Mouse (Mus musculus): ENCODE data around the gene Nkx2-5. TPM values are rescaled to one million over a fixed set of nuclear protein-coding genes. Genes with fewer than 3 reads are reported as not detected.
A peak's percentile ranks its signal among the peaks of the same experiment; 100 is the strongest.

The Nkx2-5 gene
- total and polyA plus RNA-seq, 3 experiments, result not detected

DNA sequence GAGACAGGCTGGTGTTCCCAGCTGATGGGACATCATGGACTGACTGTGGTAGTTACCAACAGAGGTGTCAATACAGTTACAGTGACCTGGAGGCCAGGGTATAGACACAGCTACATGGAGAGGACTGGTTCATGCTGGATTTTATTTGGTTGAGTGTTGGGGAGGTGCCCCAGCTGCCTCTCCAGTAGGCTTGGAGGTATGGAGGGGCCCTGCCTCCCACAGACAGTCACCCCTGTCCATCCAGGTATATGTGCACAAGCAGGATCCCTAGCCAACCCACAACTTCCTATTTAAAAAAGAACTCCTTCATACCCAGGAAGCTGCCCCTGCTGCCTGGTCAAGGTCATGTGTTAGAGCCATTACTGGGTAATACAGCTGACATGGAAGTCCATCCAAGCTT is 27.0 kb downstream of the Nkx2-5 start:
- DNase-seq (ENCODE audit: low read depth, low spot score), result no peak
- Histone ChIP-seq H3K79me2 (ENCODE audit: control insufficient read depth, insufficient read depth, low read length, poor library complexity) (no peaks in the 10 kb centered on the region), H3K9me3 (replicated peaks; ENCODE audit: insufficient read depth, low read length) (no peaks in the 10 kb centered on the region), H3K4me1 (ENCODE audit: control insufficient read depth in 1 of 2, insufficient read depth in 2 of 2, low read length in 2 of 2) (no peaks in the 10 kb centered on the region), H3K9ac (ENCODE audit: control insufficient read depth, low read depth, low read length, poor library complexity, severe bottlenecking) (no peak overlapping the region), H3K27me3 (ENCODE audit: control insufficient read depth in 1 of 2, insufficient read depth in 2 of 2, low read length in 2 of 2) (peaks cover 7 to 21% of the 10 kb centered on the region in 2 experiments; a peak in 3 of 4 replicates), H3K4me3 (ENCODE audit: control insufficient read depth in 1 of 2, insufficient read depth in 1 of 2, low read depth in 2 of 2, low read length in 2 of 2) (no peak overlapping the region), H3K36me3 (ENCODE audit: control insufficient read depth in 1 of 2, insufficient read depth in 2 of 2, low read length in 2 of 2) (no peaks in the 10 kb centered on the region), H3K27ac (ENCODE audit: control insufficient read depth, low read depth, low read length) (no peak overlapping the region)
- no peak for TF ChIP-seq TBP (IDR thresholded peaks at IDR 0.05; ENCODE audit: low read depth, low read length)
- no peak for TF ChIP-seq SMC3 (IDR thresholded peaks at IDR 0.05; ENCODE audit: low read depth, low read length)
- no peak for TF ChIP-seq POLR2AphosphoS2 (IDR thresholded peaks at IDR 0.05; ENCODE audit: low read length)
- no peak for TF ChIP-seq CTCF (IDR thresholded peaks at IDR 0.05 in 2 of 3, conservative IDR thresholded peaks at IDR 0.05 in 1 of 3; ENCODE audit: control insufficient read depth in 1 of 3, insufficient read depth in 1 of 3, low read depth in 2 of 3, low read length in 3 of 3, poor library complexity in 1 of 3, severe bottlenecking in 1 of 3)

DNA sequence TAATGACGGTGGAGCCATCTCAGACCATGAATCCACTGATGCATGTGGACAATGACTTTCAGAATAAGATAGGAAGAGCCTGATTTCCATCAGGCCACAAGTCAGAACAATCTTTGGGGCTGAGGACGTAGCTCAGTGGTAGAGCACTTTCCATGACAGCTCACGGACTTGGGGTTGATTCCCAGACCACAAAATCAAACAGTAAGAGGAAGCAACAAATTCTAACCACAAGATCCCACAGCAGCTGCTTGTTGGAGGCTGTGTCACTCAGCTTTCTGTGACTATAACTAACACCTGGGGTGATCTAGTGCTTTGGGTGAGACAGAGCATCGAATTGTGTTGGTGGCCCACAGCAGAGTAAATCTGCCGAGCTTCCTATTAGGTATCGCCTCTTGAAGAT is 28.0 kb downstream of the Nkx2-5 start:
- Histone ChIP-seq H3K27me3 (ENCODE audit: control insufficient read depth in 1 of 2, insufficient read depth in 2 of 2, low read length in 2 of 2) (peaks cover 7 to 23% of the 10 kb centered on the region in 2 experiments; a peak in 3 of 4 replicates), H3K36me3 (ENCODE audit: control insufficient read depth in 1 of 2, insufficient read depth in 2 of 2, low read length in 2 of 2) (no peaks in the 10 kb centered on the region), H3K4me3 (ENCODE audit: control insufficient read depth in 1 of 2, insufficient read depth in 1 of 2, low read depth in 2 of 2, low read length in 2 of 2) (no peak overlapping the region), H3K9ac (ENCODE audit: control insufficient read depth, low read depth, low read length, poor library complexity, severe bottlenecking) (no peak overlapping the region), H3K4me1 (ENCODE audit: control insufficient read depth in 1 of 2, insufficient read depth in 2 of 2, low read length in 2 of 2) (no peaks in the 10 kb centered on the region), H3K27ac (ENCODE audit: control insufficient read depth, low read depth, low read length) (no peak overlapping the region), H3K79me2 (ENCODE audit: control insufficient read depth, insufficient read depth, low read length, poor library complexity) (no peaks in the 10 kb centered on the region), H3K9me3 (replicated peaks; ENCODE audit: insufficient read depth, low read length) (no peaks in the 10 kb centered on the region)
- peak; percentile 9 for DNase-seq (ENCODE audit: low read depth, low spot score)
- TF ChIP-seq SMC3 (IDR thresholded peaks at IDR 0.05; ENCODE audit: low read depth, low read length), result no peak

DNA sequence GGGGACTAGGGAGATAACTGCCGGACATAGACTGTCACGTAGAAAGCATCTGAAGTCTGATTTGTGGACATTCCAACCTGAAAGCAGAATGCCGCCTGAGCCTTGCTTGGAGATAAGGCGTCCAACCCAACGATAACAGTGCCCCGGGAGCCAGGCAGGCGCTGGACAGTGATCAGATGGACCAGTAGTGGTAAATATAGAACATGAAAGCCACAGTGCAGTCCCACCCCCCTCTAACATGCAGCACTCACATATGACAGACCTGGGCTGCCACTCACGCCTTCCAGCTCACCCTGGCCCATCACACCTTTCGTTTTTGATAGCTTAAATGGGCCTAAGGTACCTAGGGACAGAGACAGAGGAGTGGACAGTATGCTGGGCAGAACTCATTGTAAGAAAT is 31.3 kb downstream of the Nkx2-5 start:
- DNase-seq (ENCODE audit: low read depth, low spot score), result no peak
- no peaks in the 10 kb centered on the region for H3K4me1 ChIP-seq (ENCODE audit: control insufficient read depth in 1 of 2, insufficient read depth in 2 of 2, low read length in 2 of 2)
- TF ChIP-seq TCF12 (IDR thresholded peaks at IDR 0.05; ENCODE audit: low read depth, low read length) (no peak), MYC (IDR thresholded peaks at IDR 0.05; ENCODE audit: low read depth, low read length) (no peak), USF1 (IDR thresholded peaks at IDR 0.05; ENCODE audit: low read depth, low read length) (no peak), CHD2 (IDR thresholded peaks at IDR 0.05; ENCODE audit: low read length) (no peak), E2F4 (IDR thresholded peaks at IDR 0.05; ENCODE audit: borderline replicate concordance, low read depth, low read length) (no peak), MXI1 (IDR thresholded peaks at IDR 0.05; ENCODE audit: low read depth, low read length) (no peak), RCOR1 (IDR thresholded peaks at IDR 0.05; ENCODE audit: low read depth, low read length) (no peak), KAT2A (conservative IDR thresholded peaks at IDR 0.05; ENCODE audit: low read depth, low read length) (no peak), POLR2AphosphoS5 (IDR thresholded peaks at IDR 0.05; ENCODE audit: borderline replicate concordance, low read depth, low read length) (no peak), NRF1 (IDR thresholded peaks at IDR 0.05; ENCODE audit: insufficient read depth, low read depth, low read length, poor library complexity, severe bottlenecking) (no peak), BHLHE40 (IDR thresholded peaks at IDR 0.05; ENCODE audit: borderline replicate concordance, low read depth, low read length) (no peak), CHD1 (IDR thresholded peaks at IDR 0.05; ENCODE audit: low read depth, low read length) (no peak), ETS1 (IDR thresholded peaks at IDR 0.05; ENCODE audit: low read depth, low read length) (no peak), USF2 (IDR thresholded peaks at IDR 0.05; ENCODE audit: borderline replicate concordance in 1 of 2, insufficient read depth in 1 of 2, low read depth in 1 of 2, low read length in 2 of 2) (no peak), TBP (IDR thresholded peaks at IDR 0.05; ENCODE audit: low read depth, low read length) (no peak), UBTF (IDR thresholded peaks at IDR 0.05; ENCODE audit: borderline replicate concordance, insufficient read depth, low read depth, low read length) (no peak)
- H3K4me3 ChIP-seq (ENCODE audit: control insufficient read depth in 1 of 2, insufficient read depth in 1 of 2, low read depth in 2 of 2, low read length in 2 of 2), result no peak overlapping the region
- H3K27me3 ChIP-seq (ENCODE audit: control insufficient read depth in 1 of 2, insufficient read depth in 2 of 2, low read length in 2 of 2), result peaks cover 7 to 23% of the 10 kb centered on the region in 2 experiments; a peak in 3 of 4 replicates
- no peaks in the 10 kb centered on the region for H3K79me2 ChIP-seq (ENCODE audit: control insufficient read depth, insufficient read depth, low read length, poor library complexity)
- no peaks in the 10 kb centered on the region for H3K36me3 ChIP-seq (ENCODE audit: control insufficient read depth in 1 of 2, insufficient read depth in 2 of 2, low read length in 2 of 2)
- H3K27ac ChIP-seq (ENCODE audit: control insufficient read depth, low read depth, low read length), result no peak overlapping the region
- H3K9me3 ChIP-seq (replicated peaks; ENCODE audit: insufficient read depth, low read length), result no peaks in the 10 kb centered on the region
- no peak overlapping the region for H3K9ac ChIP-seq (ENCODE audit: control insufficient read depth, low read depth, low read length, poor library complexity, severe bottlenecking)
